Mouse (Mus musculus): ENCODE results near the gene H2-M3.
"Not testable (repeated sequence)": the region's sequence is repeated elsewhere in the genome, so short reads cannot be mapped to it uniquely, and the experiment has no call there.

H2-M3 gene

DNA sequence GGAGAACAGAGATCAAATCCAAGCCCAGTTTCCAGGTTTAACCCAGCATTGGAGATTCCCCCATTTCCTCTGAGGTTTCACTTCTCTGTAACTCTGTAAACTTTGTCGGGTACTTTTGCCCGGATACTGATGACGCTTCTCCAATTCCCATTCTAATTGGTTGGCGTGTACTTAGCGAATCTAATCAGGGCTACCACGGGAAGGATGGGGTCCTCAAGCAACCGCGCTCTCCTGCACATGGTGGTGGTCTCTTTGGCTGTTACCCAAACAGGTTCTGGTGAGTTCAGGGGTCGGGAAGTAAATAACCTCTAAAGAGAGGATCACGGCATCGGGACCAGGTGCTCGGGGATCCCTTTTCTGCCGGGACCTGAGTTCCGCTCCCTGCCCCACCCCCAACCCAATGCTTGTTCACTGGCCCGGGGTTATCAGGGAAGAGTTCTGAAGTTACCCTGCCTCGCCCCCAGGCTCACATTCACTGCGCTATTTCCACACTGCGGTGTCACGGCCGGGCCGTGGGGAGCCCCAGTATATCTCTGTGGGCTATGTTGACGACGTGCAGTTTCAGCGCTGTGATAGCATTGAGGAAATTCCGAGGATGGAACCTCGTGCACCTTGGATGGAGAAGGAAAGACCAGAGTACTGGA lies at the start of gene H2-M3:
TSS of gene H2-M3 (plus strand) at position 163 of the 644 bp plus-strand sequence.
- DNase-seq (ENCODE audit: low spot score) = peak; percentile 95

DNA sequence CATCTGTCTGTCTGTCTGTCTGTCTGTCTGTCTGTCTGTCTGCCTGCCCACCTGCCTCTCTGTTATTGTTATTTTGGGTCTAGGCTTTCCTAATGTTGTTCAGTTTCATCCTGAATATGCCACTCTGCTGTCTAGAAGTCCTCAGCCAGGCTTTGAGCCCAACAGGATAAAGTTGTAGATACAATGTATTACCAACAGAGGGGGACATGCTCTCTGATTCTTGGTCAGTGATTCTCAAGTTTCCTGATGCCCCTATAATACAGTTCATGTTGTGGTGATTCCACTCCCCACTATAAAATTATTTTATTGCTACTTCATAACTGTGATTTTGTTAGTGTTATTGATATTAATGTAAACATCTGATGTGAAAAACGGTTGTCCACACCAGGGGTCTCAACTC lies 48.1 kb upstream of the H2-M3 start:
- no peak for DNase-seq (ENCODE audit: low spot score)

DNA sequence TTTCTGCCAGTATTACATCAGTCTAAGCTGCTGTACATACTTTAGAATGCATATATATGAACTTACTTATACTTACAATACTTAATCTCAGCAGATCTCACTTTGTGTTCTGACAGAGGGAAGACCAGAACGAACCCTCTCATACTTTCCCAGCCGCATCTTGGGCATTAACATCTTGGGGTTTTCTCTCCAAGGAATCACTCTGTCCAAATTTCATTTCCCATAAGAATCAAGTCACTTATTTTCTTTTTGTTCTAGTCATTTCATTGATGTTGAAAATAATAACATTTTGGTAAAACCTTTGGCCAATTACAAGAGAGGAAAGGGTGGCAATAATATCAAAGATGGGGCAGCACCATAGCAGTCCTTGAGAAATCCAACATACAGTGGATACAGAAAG lies 32.8 kb upstream of the H2-M3 start, which contains the start of gene Olfr97:
TSS of gene Olfr97 (minus strand) at position 101 of the 400 bp plus-strand sequence.
- DNase-seq (ENCODE audit: low spot score) = not testable (repeated sequence)

DNA sequence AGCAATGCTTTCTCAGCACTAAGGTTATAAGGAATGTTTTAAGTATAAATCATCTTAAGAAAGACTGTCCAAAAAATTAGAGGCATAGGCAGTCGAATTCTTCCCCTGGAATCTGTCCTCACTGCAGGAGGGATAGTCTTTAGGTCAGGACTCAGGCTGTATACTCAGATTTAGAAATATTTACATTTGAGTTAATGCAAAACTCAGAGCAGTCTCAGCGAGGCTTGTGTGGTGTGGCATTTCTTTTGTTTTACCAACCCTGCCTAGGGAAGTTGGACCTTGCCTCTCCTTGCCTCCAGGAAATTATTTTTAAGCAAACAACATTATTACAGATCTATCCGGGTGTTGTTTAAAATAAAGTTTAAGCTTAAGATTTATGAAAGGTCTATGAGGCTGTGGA lies 27.8 kb upstream of the H2-M3 start:
- DNase-seq (ENCODE audit: low spot score) = no peak

DNA sequence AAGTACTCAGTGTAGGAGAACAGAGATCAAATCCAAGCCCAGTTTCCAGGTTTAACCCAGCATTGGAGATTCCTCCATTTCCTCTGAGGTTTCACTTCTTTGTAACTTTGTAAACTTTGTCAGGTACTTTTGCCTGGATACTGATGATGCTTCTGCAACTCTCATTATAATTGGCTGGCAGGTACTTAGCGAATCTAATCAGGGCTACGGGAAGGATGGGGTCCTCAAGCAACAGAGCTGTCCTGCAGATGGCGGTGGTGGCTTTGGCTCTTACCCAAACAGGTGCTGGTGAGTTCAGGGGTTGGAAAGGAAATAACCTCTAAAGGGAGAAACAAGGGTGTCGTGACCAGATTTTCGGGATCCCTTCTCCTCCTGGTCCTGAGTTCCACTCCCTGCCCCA lies 23.3 kb upstream of the H2-M3 start:
- DNase-seq (ENCODE audit: low spot score) = peak; percentile 71

DNA sequence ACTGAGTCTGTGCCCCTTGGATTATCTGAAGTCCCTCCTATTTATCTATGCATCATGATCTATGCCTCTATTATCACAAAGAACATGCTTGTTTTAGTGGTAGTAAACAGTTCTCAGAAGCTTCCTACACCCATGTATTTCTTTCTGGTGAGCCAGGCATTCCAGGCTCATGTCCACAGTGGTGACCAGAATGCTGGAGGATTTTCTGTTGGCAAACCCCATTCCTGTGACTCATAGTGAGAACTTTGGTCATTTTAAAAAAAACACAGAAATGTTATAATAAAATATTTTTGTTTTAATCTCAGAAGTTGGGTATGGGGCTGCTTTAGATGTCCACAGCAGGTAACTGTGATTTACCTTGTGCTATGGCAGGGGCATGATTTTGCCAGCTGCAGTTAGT lies 20.6 kb upstream of the H2-M3 start:
- DNase-seq (ENCODE audit: low spot score) = no peak

DNA sequence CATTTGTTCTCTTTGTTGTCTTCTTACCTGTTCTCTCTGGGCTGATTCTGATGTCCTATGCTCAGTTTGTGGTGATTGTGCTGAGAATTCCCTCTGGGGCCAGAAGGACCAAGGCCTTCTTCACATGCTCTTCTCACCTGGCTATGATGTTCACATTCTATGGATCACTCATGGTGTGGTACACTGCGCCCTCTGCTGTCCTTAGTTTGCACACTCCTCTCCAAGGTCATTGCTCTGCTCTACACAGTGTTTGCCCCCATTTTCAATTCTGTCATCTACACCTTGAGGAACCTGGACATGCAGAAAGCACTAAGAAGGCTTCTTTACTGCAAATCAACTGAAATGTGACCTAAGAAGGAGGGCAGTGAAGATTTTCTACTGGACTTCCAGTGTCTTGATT lies 19.5 kb upstream of the H2-M3 start:
- peak; percentile 7 for DNase-seq (ENCODE audit: low spot score)

DNA sequence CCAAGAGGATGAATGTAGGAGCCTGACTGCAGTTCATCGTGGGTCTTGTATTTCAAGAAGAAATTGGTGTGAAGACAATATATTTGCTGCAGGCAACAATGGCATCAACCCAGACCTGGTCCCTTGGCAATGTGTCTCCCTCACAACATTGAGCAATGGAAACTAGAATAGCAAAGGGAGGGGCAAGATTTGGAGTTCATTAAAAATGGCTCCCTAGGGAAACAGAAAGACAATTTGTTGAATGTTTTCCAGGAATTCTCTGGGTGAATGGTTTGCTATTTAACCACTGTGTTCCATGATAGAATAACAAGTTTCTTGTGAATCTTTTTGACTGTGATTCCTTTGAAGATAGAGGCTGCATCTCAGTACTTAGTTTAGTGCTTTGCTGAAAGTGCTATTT lies 6.4 kb upstream of the H2-M3 start, which contains the start of gene Olfr98:
TSS of gene Olfr98 (minus strand) at position 124 of the 400 bp plus-strand sequence.
- DNase-seq (ENCODE audit: low spot score) = no peak

DNA sequence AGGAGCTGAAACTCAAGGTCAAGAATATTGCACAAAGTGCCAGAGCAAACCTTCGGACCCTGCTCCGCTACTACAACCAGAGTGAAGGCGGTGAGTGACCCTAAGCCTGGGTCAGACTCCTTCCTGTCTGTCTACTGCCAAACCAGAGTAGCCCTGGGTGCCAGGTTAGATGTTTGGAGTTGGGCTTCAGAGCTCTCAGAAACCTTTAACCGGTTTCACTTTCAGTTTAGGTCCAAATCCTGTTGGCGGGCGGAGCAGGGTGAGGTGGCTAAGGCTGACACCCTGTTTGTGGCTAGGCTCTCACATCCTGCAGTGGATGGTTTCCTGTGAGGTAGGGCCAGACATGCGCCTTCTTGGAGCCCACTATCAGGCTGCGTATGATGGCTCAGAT lies 677 bp downstream of the H2-M3 start:
- DNase-seq (ENCODE audit: low spot score) = peak; percentile 17

DNA sequence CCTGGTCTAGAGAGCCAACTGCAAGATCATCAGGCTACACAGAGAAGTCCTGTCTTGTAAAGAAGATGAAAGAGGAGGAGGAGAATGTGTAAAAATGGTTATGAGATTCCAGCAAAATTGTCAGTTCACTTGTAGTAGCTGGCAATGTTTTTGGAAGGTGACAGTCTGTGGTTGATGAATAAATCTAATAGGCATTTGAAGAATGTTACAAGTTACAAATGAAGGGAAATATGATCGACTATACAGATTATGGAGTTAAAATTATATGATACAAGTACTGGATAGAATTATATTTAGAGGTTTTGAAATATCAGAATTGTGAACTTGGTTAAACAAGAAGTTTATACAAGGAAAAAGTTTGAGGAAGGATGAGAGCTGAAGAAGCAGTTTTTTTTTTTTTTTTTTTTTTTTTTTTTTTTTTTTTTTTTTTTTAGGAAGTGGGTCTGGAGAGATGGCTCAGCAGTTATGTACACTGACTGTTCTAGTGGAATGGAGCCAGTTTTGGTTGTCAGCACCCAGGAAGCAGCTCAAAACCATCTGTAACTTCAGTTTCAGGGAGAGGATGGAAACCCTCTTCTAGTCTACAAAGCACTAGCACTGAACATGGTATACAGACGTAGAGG lies 5.7 kb downstream of the H2-M3 start:
- DNase-seq (ENCODE audit: low spot score) = no peak

DNA sequence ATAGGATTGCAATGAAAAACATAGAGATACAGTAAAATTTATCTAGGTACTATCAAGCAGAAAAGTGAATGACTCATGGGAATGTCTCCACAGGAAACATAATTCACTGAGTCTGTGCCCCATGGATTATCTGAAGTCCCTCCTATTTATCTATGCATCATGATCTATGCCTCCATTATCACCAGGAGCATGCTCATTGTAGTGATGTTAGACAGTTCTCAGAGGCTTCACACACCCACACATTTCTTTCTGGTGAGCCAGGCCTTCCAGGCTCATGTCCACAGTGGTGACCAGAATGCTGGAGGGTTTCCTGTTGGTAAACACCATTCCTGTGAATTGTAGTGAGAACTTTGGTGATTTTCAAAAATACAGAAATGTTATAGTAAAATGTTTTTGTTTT lies 6.6 kb downstream of the H2-M3 start:
- DNase-seq (ENCODE audit: low spot score) = no peak

DNA sequence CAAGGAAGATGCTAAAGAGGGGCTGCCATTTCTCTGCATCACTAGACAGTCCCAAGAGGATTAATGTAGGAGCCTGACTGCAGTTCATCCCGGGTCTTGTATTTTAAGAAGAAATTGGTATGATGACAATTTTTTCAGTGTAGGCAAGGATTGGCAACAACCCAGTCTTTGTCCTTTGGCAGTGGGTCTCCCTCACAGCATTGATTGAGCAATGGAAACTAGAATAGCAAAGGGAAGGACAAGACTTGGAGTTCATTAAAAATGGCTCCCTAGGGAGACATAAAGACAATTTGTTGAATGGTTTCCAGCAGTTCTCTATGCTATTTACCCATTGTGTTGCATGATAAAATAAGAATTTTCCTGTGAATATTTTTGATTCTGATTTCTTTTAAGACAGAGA lies 10.3 kb downstream of the H2-M3 start:
- DNase-seq (ENCODE audit: low spot score) = no peak

DNA sequence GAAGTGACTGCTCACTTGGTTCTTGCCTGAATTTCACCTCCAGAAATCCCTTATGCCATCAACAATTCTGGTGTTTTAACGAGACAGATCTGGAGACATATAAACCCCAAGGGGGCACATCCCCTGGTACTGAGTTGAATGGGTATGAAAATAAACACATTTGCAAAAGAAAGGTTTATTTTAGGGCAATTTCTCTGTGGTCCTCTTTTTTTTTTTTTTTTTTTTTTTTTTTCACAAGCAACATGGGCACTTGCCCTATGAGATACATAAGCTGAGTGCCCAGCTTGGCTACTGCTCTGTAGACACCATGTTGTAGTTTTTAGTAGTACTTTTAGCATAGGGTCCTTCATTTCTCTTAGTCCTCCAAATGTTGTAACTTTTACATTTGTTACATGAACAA lies 13.3 kb downstream of the H2-M3 start, which contains the start of gene Olfr99:
TSS of gene Olfr99 (minus strand) at position 101 of the 400 bp plus-strand sequence.
- DNase-seq (ENCODE audit: low spot score) = no peak

DNA sequence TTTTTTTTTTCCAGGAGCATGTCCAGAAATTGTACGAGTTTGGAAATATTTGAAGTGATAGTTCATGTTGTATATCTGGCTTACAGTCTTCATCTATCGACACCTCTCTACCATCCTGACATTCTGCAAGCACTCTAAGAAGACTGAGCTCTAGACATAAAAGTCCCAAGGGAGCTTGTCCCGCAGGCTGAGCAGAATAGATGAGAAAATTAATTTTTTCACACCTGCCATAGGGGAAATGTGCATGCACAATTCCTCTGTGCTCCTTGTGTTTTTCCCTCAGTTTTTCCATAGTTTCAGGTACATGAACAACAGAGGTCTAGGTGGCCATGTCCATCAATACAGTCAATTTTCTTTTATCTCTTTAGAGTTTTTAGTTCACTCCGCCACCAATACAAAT lies 34.2 kb downstream of the H2-M3 start, which contains the start of gene Olfr101:
TSS of gene Olfr101 (minus strand) at position 101 of the 400 bp plus-strand sequence.
- no peak for DNase-seq (ENCODE audit: low spot score)

DNA sequence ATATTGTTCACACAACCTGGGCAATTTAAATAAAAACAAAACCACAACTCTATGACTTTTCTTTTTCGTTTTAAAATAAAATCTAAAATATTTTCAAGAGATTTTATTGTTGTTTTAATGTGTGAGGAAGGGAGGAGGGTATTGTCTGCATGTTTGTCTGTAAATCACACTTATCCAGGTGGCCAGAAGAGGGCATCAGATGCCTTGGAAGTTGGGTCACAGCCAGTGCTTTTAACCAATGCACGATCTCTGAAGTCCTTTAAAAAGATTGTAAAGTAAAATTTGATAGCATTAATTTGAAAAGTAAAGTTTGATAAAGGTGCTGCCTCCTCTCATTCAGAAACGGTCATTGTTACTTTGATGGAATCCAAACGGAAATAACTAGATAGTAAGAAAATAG lies 38.5 kb downstream of the H2-M3 start:
- peak; percentile 19 for DNase-seq (ENCODE audit: low spot score)

DNA sequence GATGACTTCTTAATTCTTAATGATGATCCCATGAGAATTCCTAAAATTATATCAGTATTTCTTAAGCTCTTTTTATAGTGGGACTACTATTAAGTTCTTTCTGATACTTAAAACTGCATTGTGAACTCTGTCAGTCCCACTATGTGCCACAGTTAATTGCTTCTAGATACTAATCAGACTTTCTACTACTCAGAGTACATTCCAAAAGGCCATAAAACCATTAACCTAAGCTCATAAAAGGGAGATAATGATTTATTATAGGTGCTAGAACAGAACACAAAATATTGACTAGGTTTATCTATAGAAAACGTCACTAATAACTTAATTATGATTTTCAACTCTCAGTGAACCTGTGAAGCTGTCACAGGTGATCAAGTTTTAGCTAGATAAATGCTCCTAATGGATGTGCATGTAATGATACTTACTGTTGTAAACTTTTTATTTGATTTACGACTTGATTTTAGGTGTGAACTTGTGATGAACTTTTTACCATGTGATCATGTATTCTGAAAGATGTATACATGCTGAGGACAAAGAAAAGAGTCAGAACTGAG lies 40.2 kb downstream of the H2-M3 start:
- DNase-seq (ENCODE audit: low spot score) = no peak

DNA sequence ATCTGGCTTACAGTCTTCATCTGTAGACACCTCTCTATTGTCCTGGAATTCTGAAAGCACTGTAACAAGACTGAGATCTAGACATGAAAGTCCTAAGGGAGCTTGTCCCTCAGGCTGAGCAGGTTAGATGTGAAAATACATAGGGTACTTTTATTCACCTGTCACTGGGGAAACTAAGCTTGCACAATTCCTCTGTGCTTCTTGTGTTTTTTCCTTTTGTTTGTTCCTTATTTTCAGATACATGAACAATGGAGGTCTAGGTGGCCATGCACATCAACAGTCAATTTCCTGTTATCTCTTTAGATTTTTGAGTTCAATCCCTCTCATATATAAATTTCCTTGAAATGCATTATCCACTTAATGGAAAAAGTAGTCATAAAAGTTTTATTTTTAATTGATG lies 46.9 kb downstream of the H2-M3 start, which contains the start of gene Olfr102:
TSS of gene Olfr102 (minus strand) at position 101 of the 400 bp plus-strand sequence.
- no peak for DNase-seq (ENCODE audit: low spot score)

Data from layer of hippocampus, adult 11-12 months (tissue).